In the genomic region with DNA sequence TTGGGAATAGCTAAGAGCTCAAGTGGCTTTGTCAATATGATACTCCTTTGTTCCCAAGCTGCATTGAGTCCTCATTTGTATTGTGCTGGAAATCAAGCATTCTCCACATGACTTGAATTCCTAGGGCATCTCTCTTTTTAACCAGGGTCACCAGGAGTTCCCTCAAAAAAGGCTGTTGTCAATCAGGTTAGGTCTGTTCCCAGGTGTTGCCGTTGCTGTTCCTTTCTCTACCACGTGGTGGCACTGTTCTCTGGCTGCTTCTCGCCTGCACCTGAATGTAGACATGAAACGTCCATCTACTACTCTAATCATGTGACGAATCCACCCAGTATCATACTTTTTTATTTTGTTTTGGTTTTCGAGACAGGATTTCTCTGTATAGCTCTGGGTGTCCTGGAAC, we compare ENCODE assay signal across 9 mouse cellular contexts.
DNase-seq lines count a peak whose midpoint lies in the region; ATAC-seq lines count a peak whose summit lies in the region.
"Had no signal": no experiment of that assay in that cellular context is flagged by ENCODE, and none has a peak within 500 bp of the region (broad histone marks: within the 10 kb centered on the region; RNA-seq: fewer than 3 reads in every experiment).

No protein-coding gene starts in this region.

- H3K4me1 ChIP-seq in forebrain, embryonic 10.5 days: no peaks in the 10 kb centered on the region
- H3K4me1 ChIP-seq in forebrain, embryonic 16.5 days (replicated peaks; ENCODE audit: control insufficient read depth, insufficient read depth, low read length): no peaks in the 10 kb centered on the region
- no peaks in the 10 kb centered on the region for H3K4me1 ChIP-seq in forebrain, embryonic 13.5 days
- no peaks in the 10 kb centered on the region for H3K4me1 ChIP-seq in hindbrain, embryonic 13.5 days (replicated peaks)
- H3K4me1 ChIP-seq: limb, embryonic 15.5 days had no signal

- H3K4me3 ChIP-seq in forebrain, embryonic 10.5 days: no peak overlapping the region
- H3K4me3 ChIP-seq in forebrain, embryonic 16.5 days (replicated peaks; ENCODE audit: low read length): no peak overlapping the region
- no peak overlapping the region for H3K4me3 ChIP-seq in forebrain, embryonic 13.5 days
- no peak overlapping the region for H3K4me3 ChIP-seq in hindbrain, embryonic 13.5 days
- H3K4me3 ChIP-seq: limb, embryonic 15.5 days had no signal

- no peaks in the 10 kb centered on the region for H3K9me3 ChIP-seq in forebrain, embryonic 10.5 days
- no peaks in the 10 kb centered on the region for H3K9me3 ChIP-seq in forebrain, embryonic 16.5 days (ENCODE audit: control insufficient read depth, low read length)
- no peaks in the 10 kb centered on the region for H3K9me3 ChIP-seq in forebrain, embryonic 13.5 days (replicated peaks)
- no peaks in the 10 kb centered on the region for H3K9me3 ChIP-seq in hindbrain, embryonic 13.5 days
- H3K9me3 ChIP-seq: limb, embryonic 15.5 days had no signal

- peak; percentile 43 for DNase-seq in forebrain, embryonic 10.5 days (ENCODE audit: extremely low spot score, low spot score)
- peak; percentile 53 for DNase-seq in brain, adult 2 months (ENCODE audit: low read depth, low spot score)
- peak; percentile 42 to 72 for DNase-seq in layer of hippocampus, postnatal 25 days (ENCODE audit: extremely low spot score in 1 of 2, low spot score in 1 of 2)
- peak; percentile 72 to 73 for DNase-seq in spleen, postnatal 36 days (ENCODE audit: low spot score in 2 of 2)

- no peak overlapping the region for H3K27ac ChIP-seq in forebrain, embryonic 10.5 days
- H3K27ac ChIP-seq in forebrain, embryonic 16.5 days (ENCODE audit: low read length): no peak overlapping the region
- H3K27ac ChIP-seq in forebrain, embryonic 13.5 days: no peak overlapping the region
- no peak overlapping the region for H3K27ac ChIP-seq in hindbrain, embryonic 13.5 days
- H3K27ac ChIP-seq: limb, embryonic 15.5 days had no signal

- no peaks in the 10 kb centered on the region for H3K36me3 ChIP-seq in forebrain, embryonic 10.5 days (replicated peaks)
- no peaks in the 10 kb centered on the region for H3K36me3 ChIP-seq in forebrain, embryonic 16.5 days (ENCODE audit: control insufficient read depth, insufficient read depth)
- no peaks in the 10 kb centered on the region for H3K36me3 ChIP-seq in forebrain, embryonic 13.5 days (ENCODE audit: poor library complexity, severe bottlenecking)
- H3K36me3 ChIP-seq in hindbrain, embryonic 13.5 days: no peaks in the 10 kb centered on the region
- H3K36me3 ChIP-seq: limb, embryonic 15.5 days had no signal

- 41% methylated on average over 6 of the region's 6 CpGs for WGBS in forebrain, embryonic 10.5 days
- 34% methylated on average over 6 of the region's 6 CpGs for WGBS in forebrain, embryonic 16.5 days
- 41% methylated on average over 6 of the region's 6 CpGs for WGBS in forebrain, embryonic 13.5 days
- WGBS in hindbrain, embryonic 13.5 days: 36% methylated on average over 6 of the region's 6 CpGs

- no peak overlapping the region for H3K4me2 ChIP-seq in forebrain, embryonic 16.5 days (ENCODE audit: low read length)
- H3K4me2 ChIP-seq in forebrain, embryonic 13.5 days: no peak overlapping the region
- no peak overlapping the region for H3K4me2 ChIP-seq in hindbrain, embryonic 13.5 days
- H3K4me2 ChIP-seq: limb, embryonic 15.5 days had no signal

- H3K27me3 ChIP-seq in forebrain, embryonic 10.5 days (ENCODE audit: poor library complexity, severe bottlenecking): no peaks in the 10 kb centered on the region
- no peaks in the 10 kb centered on the region for H3K27me3 ChIP-seq in forebrain, embryonic 16.5 days (replicated peaks; ENCODE audit: control insufficient read depth, insufficient read depth, low read length)
- no peaks in the 10 kb centered on the region for H3K27me3 ChIP-seq in forebrain, embryonic 13.5 days
- H3K27me3 ChIP-seq in hindbrain, embryonic 13.5 days: no peaks in the 10 kb centered on the region
- H3K27me3 ChIP-seq: limb, embryonic 15.5 days had no signal

- no peak for ATAC-seq in forebrain, embryonic 16.5 days
- ATAC-seq in forebrain, embryonic 13.5 days: peak; percentile 51; the same call in 1 of the 2 replicates
- ATAC-seq in hindbrain, embryonic 13.5 days (ENCODE audit: low FRiP score): peak; percentile 39; the same call in 1 of the 2 replicates
- ATAC-seq in megakaryocyte-erythroid progenitor cell, adult 5-6 weeks (replicated peaks; ENCODE audit: low FRiP score, low TSS enrichment, poor library complexity, severe bottlenecking): peak; percentile 93

- no peak overlapping the region for H3K9ac ChIP-seq in forebrain, embryonic 16.5 days (replicated peaks; ENCODE audit: low read depth, low read length)
- H3K9ac ChIP-seq in forebrain, embryonic 13.5 days: no peak overlapping the region
- H3K9ac ChIP-seq in hindbrain, embryonic 13.5 days: no peak overlapping the region
- H3K9ac ChIP-seq: limb, embryonic 15.5 days had no signal
